Mouse (Mus musculus) cerebellum, postnatal 25 days (tissue): Measurements from ENCODE around the gene Rtl4.

Source experiments
- DNase-seq, 2 experiments: peaks; one replicate each; pipeline ENCODE4 v3.0.0; 2021; ENCODE audit warnings: mixed read lengths in 2 of 2

The Rtl4 gene

DNA sequence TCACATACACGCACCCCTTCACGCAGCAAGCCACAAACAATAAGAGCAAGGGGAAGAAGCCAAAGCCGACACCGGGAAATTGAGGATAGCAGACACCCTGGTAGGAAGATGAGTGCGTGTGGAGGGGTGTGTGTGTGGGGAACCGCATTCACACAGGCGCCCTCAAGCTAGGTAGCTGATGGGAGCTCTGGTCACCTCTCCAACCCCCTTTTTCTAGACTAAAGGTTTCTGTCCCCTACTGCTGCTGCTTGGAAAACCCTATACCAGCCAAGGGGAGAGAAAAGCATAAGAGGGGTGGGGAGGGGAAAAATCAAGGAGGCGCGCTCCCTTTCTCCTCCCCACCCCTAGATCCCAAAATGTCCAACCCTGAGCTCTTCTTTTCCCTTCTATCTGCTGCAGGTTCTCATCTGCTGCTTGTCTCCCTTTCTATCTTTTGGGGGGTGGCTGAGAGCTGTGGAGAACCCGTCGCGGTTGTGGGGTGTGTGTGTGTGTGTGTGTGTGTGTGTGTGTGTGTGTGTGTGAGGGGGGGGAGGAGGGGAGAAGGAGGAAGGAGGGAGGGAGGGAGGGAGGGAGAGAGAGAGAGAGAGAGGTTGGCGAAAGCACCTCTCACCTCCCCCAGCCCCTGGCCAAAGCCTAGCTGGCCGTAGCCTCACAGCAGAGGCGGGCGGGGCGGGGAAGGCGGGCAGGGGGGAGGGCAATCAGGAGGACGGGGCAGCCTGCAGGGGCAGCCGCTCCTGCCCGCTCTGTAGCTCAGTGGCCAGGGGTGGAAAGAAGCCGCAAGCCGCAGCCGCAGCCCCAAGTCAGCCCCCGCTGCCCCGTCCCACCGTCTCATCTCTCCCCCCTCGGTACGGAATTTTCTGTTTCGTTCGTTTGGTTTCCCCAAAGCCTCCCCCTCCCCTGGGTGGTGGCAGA is at the start of gene Rtl4:
Gene Rtl4 (plus strand): TSS at position 701 of the 912 bp plus-strand sequence.
- peak; percentile 11 to 30 for DNase-seq

DNA sequence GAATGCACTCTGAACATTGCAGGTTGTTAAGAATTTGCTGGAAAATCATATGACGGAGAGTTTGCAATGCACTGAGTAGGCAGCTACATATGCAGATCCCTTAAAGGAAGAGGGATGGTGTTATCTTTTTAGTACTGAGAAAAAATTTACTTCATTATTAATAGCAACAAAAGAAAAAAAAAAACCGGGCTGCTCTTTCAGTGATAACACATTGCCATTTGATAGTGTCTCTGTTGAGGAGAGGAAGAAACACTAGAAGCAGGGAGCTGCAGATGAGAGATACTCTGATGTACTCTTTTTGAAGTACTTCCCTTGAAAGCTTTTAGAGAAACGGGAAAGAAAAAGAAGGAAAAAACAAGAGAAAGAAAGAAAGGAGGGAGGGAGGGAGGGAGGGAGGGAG is 44.0 kb upstream of the Rtl4 start:
- no peak for DNase-seq

DNA sequence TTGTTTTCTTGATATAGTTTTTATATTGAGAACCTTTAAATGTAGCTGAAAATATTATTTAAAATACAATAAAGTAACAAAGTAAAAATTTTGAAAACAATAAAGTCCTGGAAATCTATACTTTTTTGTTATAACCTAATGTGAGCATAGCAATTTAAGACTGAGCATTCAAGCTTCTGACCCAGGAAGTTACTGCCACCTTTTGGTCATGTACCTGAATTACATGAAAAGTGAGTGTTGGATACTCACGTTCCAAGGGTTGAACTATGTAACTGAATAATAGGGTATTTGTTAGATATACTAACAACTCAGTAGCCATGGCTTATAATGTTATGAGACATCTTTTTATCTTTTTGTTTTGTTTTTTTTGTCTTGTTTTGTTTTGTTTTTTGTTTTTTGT is 43.3 kb upstream of the Rtl4 start:
- no peak for DNase-seq

DNA sequence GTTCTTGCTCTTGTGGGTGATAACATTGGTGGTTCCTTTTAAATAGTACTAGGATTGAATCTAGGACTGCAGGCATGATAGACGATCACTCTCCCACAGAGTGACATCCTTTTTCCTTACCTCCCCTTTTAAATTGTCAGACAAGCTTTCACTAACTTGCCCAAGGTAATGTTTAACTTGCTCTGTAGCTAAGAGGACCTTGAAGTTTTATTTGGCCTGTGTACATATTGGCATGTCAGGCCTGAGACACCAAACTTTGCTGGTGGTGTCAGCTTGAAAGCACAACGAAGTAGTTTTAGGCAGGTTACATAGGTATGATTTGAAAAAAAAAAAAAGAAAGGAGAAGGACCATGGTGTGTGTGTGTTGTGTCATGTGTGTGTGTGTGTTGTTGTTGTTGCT is 36.5 kb upstream of the Rtl4 start:
- no peak for DNase-seq

DNA sequence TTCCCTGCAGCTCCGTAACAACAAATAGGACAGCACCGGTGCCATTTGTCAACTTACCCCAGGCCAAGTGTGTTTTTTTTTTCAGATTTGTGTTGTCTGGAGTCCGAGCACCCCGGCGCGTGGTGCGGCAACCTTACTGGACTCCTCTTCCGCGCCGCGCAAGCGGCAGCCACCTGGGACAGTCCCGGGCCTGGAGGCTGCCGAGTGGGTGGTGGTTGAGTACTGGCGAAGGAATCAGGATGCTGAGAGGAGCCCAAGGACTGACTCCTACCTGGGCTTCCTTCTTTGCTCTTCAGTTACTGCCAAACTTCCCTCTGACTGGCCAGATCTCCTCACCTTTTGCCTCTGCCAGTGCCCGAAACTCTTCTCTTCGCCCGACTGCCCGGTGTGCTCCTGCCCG is 965 bp upstream of the Rtl4 start:
- peak; percentile 22 to 27 for DNase-seq

GRCm38 (mm10) chrX:144688142-144688206 is 733 bp upstream of the Rtl4 start, which contains the start of gene Trpc5:
TSS of gene Trpc5 (minus strand) at chrX:144688180.
- DNase-seq = no peak

DNA sequence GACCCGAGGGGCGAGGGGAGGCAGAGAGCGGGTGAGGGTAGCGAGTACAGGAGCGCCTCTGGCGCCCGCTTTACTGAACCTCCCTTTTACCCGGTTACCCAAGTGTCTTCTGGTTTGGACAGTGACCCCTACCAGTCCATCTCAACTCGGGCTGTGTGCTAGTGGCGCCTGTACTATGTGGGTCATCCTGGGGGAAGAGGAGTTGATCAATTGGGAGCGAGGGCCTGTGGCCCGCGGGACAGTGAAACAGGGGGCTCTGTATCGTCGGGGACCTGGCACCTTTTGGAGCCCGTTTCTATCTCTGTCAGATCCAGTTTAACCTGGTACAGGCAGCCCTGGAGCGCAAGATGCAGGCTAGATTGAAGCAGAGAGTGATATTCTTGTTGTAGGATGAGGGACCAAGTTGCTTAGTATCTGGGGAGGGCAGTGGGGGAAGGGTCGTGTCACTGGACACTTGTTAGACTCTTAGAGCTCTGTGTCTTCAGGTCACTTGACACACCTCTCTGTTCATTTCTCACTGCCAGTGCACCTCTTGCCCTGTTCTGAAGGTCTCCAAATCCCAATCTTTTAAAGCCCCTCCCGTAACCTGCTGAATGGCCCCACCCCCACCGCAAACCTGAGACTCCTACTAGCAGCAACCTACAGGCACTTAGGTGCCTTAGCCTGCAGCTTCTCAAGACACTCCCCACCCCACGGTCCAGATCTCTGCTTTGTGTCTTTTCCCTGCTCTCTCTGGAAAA is 582 bp downstream of the Rtl4 start:
- peak; percentile 11 to 14 for DNase-seq

- peak; percentile 4 for DNase-seq
Observed at GRCm38 (mm10) chrX:144689859-144690181, 1.1 kb downstream of the Rtl4 start.

GRCm38 (mm10) chrX:144716330-144716729 is 27.6 kb downstream of the Rtl4 start:
- no peak for DNase-seq

- no peak for DNase-seq
Observed at GRCm38 (mm10) chrX:144747528-144748049, 58.9 kb downstream of the Rtl4 start.

GRCm38 (mm10) chrX:144986980-144987379 is 298.3 kb downstream of the Rtl4 start:
- DNase-seq = no peak

- no peak for DNase-seq
Observed at GRCm38 (mm10) chrX:145065484-145065913, 376.8 kb downstream of the Rtl4 start.

GRCm38 (mm10) chrX:145089802-145090201 is 401.1 kb downstream of the Rtl4 start:
- no peak for DNase-seq

DNA sequence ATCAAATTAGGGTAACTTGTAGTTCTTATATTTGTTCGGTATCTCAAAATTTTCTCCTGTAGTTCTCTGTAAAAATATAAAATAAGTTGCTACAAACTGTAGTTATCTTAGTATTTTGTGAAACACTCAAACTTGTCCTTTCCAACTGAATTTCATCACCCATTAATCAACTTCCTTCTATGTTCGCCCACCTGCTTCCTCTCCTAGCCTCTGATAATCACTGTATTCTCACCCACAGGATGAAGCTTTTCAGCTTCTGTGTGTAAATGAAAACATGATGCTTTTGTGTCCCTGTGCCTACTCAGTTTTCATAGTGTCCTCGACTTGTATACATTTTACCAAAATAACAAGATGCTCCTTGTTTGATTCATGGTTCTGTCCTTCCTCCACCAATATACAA is 401.7 kb downstream of the Rtl4 start:
- DNase-seq = no peak

GRCm38 (mm10) chrX:145090964-145091363 is 402.3 kb downstream of the Rtl4 start:
- no peak for DNase-seq
